Mouse (Mus musculus) layer of hippocampus, postnatal 14 days (tissue): ENCODE results near the gene Gm7075. TPM values are rescaled to one million over a fixed set of nuclear protein-coding genes. Genes with fewer than 3 reads are reported as not detected.
"Not testable (repeated sequence)": the region's sequence is repeated elsewhere in the genome, so short reads cannot be mapped to it uniquely, and the experiment has no call there.

Experiments used
- DNase-seq, 2 experiments: peaks; one replicate each; pipeline ENCODE4 v3.0.0; 2021 to 2022; ENCODE audit warnings: low spot score in 2 of 2, mixed read lengths in 1 of 2
- long read RNA-seq, 2 experiments: library from polyadenylated mRNA; stranded (forward); transcript quantifications; one replicate each; pipeline ENCODE4 v2.0.0; 2021
- total RNA-seq, 2 experiments: library from RNA; stranded (reverse); gene quantifications; 2 replicates each; pipeline ENCODE4 v1.2.3; 2021

Gm7075 gene
- total RNA-seq: not detected
- long read RNA-seq, experiment 1, transcript Gm7075-201 (1 exons, 425 nt): major isoform, 16 of 16 reads
- long read RNA-seq, experiment 1, partial matches to known transcripts: 0 of 16 reads
- long read RNA-seq, experiment 1, other reads (novel, unspliced or antisense): 0 of 16 reads
- long read RNA-seq, experiment 2, transcript Gm7075-201 (1 exons, 425 nt): major isoform, 30 of 30 reads
- long read RNA-seq, experiment 2, partial matches to known transcripts: 0 of 30 reads
- long read RNA-seq, experiment 2, other reads (novel, unspliced or antisense): 0 of 30 reads

DNA sequence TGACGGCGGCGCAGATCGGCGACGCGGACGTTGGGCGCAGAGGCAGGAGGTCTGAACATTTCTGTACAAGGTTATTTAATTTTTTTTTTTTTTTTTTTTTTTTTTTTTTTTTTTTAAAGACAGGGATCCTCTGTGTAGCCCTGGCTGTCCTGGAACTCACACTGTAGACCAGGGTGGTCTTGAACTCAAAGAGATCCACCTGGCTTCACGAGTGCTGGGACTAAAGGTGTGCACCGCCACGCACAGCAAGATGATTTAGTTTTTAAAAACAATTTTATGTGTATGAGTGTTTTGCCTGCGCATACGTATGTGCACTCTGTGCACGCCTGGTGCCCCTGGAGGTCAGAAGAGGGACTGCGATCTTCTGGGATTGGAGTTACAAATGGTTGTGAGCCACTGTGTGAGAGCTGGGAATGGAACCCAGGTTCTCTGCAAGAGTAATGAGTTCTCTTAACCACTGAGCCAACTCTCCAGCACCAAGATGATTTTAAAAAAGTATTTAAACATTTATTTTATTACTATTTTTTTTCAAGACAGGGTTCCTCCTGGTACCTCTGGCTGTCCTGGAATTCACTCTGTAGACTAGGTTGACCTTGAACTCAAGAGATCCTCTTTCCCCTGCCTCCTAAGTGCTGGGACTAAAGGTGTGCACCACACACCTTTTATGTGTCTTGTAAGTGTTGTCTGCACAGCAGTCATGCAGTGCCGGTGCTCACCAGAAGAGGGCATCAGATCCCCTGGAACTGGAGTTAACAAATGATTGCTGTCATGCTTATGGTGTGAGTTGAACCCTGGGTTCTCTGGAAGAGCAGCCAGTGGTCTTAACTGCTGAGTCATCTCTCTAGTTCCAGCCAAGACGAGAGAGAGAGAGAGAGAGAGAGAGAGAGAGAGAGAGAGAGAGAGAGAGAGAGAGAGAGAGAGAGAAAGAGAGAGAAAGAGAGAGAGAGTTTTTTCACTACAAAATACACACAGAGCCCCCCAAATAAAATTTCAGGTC, at the start of gene Gm7075:
Gene Gm7075 (minus strand): TSS at position 51 of the 997 bp plus-strand sequence.
- DNase-seq: no peak

DNA sequence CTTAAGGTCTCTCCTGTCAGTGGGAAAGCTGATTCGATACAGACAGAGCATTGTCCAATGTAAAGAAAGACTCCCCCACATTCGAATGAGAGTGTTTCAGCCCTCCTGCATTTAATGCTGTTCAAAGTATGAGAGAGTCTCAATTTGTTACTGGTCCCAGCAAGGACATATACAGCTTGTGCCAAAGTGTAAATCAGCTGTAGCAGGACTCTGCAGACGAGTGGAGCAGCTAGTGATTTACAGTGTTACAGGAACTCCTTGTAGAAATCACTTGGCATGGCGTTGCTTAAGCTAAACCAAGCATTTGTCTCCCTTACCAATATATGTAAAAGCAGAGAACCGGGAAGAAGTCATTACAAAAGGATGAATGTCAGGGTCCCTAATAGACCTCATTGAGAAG, 39.3 kb upstream of the Gm7075 start:
- no peak for DNase-seq

DNA sequence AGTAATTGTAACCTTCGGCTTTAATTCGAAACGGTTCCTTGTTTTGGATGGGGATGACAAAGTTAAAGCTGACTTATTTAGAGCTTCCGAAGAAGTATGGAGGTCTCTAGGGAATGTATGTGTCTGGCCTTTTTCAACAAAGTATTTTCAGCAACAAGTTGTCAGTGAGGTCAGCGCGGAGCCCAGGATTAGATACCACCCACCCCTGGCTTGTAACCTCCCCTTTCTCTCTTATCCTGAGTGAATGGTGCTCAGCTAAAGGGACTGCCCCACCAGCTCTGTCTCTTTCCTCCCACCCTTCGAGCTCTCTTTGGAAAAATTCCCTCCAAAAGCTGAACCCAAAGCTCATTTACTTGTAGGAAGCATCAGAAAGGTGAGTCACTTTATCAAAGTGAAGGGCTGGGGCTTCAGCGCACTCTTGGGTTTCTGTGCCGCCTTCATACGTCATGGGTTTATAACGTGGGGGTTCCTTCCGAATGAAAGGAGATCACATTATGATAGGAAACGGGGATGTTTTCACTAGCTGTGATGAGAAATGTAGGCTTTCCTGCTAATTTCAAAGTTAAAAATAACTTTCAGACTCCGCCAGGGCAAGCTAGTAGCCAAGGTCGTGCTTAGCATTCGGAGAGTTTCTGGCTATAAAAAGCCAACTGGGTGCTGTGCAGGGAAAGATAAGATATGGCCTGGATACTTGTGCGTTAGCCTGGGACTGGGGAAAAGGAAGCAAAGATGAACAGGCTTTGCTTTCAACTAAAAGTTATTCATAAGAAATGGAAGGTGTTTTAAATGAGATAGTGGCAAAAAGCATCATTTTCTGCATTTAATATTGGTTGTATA, 35.9 kb upstream of the Gm7075 start:
- DNase-seq: no peak

DNA sequence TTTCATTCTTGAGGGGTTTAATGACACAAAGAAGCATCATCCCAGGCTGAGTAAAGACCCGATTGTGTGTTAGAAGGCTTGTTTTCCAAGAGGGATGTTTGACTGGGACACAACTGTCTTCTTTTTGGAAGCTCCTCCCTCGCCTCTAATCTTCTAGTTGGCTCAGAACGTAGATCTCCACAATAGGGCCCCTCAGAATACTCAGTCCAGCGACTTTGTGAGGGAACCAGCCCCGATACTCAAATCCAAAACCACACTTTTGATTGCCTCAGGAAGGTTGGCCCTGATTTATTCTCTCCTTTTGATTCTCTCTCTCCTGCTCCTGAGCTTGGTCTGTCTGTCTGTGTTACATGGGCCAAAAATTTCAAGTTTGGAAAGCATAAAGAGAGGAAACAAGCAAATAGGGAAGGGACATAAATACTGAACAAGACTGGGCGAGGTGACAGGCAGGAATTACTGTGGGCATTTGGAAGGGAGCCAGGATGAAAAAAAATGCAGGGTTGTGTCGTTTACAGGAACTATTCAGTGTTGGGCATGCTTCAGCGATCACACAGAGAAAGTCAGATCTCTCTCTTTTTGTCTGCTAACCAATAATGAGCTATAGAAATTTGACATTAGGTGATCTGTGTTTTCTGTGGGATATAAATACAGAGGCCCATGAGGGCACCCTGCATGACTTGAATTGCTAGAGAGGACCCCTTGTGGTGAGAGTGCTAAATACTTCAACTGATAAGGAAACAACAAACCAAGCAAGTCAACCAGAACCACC, 33.7 kb upstream of the Gm7075 start:
- DNase-seq: no peak

DNA sequence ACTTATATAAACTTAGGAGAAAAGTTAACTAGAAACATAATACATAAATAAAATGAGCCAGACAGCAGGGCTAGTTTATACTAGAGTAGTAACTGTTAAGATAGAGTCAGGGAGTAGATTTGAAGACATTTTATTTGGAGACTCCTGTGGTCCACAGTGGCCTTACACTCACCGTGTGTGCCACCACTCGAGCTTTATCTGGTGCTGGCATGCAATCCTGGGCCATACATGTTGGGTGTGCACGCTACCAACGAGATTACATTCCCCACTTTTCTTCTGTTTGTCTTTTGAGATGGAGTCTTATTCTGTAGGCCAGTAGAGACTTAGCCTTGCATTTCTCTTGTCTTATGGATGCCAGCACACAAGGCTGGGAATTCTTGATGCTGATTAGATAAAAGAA, 32.3 kb upstream of the Gm7075 start:
- no peak for DNase-seq

DNA sequence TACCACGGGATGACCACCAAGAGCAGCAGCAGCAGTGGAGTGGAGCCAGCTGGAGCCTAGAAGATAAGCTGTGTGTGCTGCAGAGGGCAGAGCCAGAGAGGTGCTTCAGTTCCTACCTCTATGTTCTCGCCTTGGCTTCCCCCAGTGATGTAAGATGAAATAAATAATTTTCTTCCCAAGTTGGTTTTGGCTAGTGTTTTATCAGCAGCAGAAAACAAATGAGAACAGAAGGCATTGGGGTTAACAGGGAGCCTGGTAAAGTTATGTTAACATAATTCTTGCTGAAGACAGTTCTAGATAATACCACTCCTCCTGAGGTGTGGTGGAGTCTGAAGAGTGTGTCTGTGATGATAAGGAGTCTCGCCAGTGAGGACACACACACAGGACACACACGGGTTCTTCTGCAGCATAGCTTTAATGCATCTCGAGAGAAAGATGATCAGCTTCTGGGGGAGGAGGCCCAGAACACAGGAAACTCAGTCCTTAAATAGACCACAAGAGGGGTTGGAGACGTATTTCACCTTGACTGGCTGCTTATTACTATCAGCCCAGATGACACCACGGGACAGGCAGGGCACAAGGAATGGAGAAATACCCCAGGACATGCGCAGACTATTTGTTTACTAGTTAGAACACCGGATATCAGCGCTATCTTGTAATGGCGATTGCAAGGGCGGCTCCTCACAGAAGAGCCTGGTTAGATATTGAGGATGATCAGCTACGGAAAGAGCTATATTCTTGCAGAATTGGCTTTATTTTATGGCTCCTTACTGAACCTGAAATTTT, 23.2 kb upstream of the Gm7075 start:
- DNase-seq: not testable (repeated sequence)

DNA sequence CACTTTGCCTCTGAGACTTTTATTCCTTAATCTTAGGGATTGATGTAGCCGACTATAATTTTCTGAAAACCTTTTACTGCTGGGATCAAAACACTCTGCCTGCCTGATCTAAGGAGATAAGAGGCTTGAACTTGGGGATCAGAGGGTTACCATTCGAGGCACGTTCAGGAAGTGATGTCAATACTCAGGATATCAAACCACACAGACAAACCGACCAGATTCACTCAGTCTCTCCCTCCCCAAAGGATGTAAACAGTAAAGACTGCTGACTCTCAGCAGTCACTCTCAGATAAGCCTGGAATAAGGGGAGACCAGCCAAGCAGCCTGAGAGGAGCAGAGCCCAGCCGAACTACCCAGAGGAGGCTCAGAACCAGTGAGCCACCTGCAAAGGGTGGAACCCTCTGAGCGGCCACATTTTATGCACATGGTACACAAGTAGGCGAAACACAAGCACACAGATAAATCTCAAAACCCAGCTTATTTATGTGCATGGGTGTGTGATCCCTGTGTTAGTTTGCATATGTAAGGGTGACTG, 18.2 kb upstream of the Gm7075 start:
- DNase-seq: no peak

DNA sequence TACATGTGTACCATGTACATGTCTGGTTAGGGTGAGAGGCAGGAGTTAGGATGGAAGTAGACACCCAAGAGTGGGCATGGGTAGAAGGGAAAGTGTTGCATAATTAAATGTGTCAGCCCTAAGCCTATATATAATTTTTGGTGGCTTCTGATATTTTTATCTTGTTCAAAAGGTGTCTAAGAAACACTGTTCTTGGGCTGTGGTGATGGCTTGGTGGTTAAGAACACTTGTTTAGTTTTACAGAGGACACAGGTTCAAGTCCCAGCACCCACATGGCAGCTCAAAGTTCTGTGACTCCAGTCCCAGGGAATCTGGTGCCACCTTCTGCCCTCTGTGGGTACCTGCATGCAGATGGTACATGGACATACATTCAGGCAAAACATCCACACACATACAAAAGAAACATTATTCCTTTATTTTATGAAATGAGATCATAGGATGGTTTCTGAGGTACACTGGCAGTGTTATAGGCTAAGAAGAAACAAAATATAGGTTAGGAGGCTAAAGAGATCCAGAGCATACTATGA, 17.2 kb upstream of the Gm7075 start:
- DNase-seq: no peak

DNA sequence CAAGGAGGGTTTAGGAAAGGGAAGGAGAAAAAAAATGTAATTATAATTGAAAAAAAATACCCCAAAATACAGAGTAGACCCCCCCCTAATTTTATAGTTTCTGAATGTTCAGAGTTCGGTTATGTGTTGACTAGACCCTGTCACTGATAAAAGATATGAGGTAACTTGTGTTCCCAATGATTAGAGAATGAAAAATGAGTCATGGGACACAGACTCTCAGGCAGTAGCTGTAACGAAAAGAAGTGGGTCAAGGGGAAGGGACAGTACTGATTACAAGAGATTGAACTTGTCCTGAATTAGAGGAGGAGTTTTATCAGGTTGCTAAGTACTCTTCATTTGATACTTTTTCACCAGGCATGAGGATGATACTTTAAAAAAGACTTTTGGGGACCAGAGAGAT, 11.3 kb upstream of the Gm7075 start:
- no peak for DNase-seq

DNA sequence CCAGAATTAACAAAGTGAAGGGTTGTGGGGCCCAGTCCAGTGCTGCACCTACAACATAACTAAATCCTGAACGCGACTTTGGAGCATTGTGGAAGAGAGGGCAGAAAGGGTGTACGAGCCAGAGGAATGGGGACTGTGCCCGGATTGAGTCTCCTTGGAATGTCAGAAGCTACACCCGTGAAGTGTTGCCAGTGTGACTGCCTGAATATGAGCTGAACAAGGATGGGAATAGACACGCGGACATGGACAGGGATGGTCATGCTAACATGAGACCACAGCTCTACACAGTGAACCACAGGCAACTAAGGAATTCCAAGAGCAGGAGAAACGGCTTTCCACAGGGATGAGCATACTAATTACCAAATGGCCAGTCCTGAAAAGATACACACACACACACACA, 10.5 kb upstream of the Gm7075 start:
- no peak for DNase-seq

DNA sequence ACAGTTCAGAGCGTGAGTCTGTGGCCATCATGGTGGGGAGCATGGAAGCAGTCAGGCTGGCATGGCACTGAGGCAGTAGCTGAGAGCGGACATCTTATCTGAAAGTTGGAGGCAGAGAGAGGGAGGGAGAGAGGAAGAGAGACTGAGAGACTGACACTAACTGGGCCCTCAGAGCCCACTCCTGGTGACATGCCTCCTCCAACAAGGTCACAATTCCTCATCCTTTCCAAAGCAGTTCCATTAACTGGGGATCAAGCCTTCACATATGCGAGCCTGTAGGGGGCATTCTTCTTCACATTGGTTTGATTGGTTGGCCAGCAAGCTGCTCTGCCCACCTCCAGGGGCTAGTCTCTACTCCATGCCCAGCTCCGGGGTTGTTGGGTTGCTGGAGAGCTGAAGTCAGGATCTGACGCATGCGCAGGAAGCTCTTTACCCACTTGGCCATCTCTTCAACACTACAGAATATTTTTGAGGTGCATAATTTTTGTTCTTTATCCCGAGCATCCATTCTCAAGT, 9.7 kb upstream of the Gm7075 start:
- no peak for DNase-seq

DNA sequence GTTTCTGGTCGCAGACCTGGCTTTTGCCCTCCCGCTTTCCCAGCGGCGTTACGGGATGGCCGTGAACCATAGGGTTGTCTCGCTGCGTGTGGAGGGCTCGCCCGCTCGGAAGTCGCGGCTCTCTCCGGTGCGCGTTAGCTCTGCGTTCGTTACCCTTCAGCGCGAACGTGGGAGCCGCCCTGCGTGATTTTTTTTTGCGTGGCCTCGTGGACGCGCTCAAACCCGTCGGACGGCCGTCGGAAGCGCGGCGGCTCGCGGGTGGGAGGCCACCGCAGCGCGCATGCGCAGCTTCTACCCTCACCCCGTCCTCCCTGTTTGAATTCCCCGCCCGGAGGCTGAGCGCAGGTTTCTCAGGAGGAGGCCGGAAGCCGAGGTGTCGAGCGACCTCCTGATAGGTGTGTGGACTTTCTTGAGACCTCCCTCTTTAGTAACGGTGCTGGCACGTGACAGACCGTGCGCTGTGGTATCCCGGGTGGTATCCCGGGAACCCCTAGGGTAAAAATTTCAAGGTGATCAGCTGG, 8.3 kb upstream of the Gm7075 start, which contains the start of gene Ctnna3:
Gene Ctnna3 (plus strand): TSS at position 314 of the 521 bp plus-strand sequence.
- DNase-seq: peak; percentile 86 to 89

DNA sequence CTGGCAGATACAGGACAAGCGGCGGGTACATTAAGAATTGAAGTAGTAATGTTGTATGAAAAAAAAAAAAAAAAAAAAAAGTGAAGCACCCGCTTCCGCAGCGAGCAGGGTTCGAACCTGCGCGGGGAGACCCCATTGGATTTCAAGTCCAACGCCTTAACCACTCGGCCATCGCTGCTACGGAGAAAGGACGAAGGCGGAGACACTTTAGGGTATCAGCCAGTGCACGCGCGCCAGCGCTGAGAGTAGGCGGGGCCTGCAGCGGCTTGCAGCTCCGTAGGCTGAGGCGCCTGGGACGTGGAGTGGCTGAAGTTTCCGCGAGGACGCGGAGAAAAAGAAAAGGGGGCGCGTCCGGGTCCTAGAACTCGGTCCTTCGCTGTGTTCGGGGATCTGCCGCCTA, 7.8 kb upstream of the Gm7075 start:
- DNase-seq: peak; percentile 100

DNA sequence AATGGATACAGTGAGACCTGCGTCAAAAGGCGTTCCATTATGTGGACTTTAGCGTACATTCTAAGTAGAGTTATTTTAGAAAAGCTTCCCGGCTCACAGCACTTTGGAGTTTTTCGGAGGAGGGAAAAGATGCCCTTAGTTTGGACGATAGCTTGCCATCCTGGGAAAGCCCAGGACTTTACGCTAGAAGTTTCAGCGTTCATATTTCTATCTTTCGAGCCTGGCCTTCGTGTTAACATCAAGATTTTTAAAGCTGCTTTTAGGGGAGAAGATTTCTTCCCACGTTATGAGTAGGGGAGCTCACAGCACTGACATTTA, 7.4 kb upstream of the Gm7075 start:
- no peak for DNase-seq

DNA sequence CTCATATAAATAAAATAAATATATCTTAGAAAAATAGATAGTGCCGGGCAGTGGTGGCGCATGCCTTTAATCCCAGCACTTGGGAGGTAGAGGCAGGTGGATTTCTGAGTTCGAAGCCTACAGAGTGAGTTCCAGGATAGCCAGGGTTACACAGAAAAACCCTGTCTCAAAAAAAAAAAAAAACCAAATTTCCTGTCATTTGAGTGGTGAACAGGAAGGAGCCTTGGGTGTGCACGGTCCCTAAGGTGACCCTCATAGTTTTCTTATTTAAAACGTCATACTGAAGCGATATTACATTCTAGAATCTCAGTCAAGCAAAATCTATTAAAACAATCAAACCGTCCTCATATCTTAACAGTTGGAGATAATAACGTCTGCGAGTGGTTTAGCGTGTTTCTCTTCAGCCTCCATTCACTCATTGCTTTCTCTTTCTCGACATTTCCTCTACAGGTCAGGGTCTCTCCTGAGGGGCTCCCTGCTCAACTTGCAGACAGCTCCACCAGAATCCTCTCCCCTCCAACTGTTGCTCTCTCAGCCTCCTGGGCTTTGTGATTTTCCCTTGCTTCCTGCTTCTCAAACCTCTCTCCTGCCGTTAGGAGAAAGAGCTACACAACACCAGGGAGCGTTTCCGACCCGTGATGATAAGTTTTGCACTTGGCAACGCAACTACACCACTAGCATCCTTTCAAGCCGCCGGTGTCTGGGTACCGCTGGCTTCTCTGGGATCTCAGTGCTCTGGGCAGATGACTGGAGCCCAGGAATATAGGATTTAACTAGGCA, 6.8 kb upstream of the Gm7075 start:
- DNase-seq: peak; percentile 20 to 22

DNA sequence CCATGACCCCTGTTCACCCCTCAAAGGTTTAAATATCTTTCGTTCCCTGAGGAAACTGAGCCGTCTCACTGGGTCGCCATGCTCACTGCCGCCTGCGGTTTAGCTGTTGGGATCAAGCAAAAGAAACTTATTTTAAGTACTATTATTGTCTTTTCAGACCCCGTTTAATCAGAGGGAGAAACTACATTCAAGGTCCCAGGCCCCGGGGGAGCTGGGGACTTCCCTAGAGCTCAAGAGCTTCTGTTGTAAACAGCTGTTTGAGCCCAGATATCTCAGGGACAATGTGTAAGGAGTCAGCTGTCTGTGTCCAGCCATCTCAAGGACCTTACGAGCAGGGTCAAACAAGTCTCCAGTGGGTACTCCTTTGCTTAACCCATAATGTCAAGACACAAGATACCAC, 5.6 kb upstream of the Gm7075 start:
- DNase-seq: no peak

DNA sequence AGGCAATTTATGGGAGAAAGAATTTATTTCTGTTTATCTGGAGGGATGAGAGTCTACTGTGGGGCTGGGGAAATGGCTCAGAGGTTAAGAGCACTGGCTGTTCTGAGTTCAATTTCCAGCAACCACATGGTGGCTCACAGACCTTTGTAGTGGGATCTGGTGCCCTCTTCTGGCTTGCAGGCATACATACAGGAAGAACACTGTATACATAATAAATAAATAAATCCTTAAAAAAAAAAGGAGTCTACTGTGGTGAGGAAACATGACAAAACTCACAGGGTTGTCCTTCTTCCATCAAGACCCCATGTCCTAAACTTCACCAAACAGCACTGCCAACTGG, 2.9 kb upstream of the Gm7075 start:
- DNase-seq: peak in 1 of 2 experiments; percentile 26
